ENCODE assay signal across 14 mouse cellular contexts in the genomic region with DNA sequence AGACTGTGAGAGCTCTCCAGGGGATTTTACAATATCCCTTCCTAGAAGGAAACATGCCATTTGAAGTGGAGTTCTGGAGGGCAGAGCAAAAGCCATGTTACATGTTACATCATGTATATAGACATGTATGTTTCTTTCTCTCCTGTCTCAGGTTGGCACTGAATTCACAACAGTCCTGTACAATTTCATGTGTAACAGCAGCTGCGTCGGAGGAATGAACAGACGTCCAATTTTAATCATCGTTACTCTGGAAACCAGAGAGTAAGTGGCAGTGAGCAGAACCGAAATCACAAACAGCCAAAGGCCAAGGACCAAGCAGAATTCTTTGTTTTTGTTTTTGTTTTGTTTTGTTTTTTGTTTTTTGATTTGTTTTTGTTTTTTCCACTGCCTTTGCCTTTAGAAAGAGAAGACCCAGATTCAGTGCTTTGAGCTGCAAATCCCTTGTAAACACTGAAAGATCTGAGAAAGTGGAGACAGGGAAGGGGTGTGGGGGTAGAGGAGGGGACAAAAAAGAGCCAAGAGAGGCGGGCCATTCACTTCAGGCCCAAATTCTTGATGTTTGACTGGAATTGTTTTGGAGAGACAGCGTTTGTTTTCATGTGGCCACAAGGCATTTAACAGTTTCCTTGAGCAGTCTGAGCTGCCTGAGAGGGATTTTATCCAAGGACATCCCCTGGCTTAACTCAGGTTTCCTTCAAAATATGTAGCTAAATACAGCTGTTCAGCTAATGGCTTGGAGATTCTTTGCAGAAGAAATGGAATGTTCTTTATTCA.
DNase-seq lines count a peak whose midpoint lies in the region; ATAC-seq and TF ChIP-seq lines count a peak whose summit lies in the region.
"Had no signal": no experiment of that assay in that cellular context is flagged by ENCODE, and none has a peak within 500 bp of the region (broad histone marks: within the 10 kb centered on the region; RNA-seq: fewer than 3 reads in every experiment).

No protein-coding gene starts in this region.

- no peak for TF ChIP-seq CTCF in olfactory bulb, adult 2 months (IDR thresholded peaks at IDR 0.05; ENCODE audit: insufficient read depth, low read depth, low read length)

- H3K36me3 ChIP-seq in heart, embryonic 10.5 days: no peaks in the 10 kb centered on the region

- no peaks in the 10 kb centered on the region for H3K9me3 ChIP-seq in heart, embryonic 10.5 days

- TF ChIP-seq POLR2A in olfactory bulb, adult 2 months (IDR thresholded peaks at IDR 0.05; ENCODE audit: insufficient read depth, low read depth, low read length): no peak

- WGBS in heart, embryonic 10.5 days: 73% methylated on average over 7 of the region's 7 CpGs
- 61% methylated on average over 7 of the region's 7 CpGs for WGBS in olfactory bulb, adult 2 months

- no peak for ATAC-seq in monocyte, adult 5-6 weeks (replicated peaks; ENCODE audit: insufficient number of reproducible peaks, low FRiP score, low TSS enrichment, poor library complexity, severe bottlenecking)
- ATAC-seq: inflammation-experienced regulatory T-cells, adult 6 months had no signal

- H3K4me1 ChIP-seq in heart, embryonic 10.5 days: no peaks in the 10 kb centered on the region
- no peaks in the 10 kb centered on the region for H3K4me1 ChIP-seq in olfactory bulb, adult 2 months (ENCODE audit: control insufficient read depth, insufficient read depth, low read length)

- no peaks in the 10 kb centered on the region for H3K27me3 ChIP-seq in heart, embryonic 10.5 days (ENCODE audit: insufficient read depth, poor library complexity, severe bottlenecking)

- peak; percentile 43 to 45 for DNase-seq in heart, adult 18-20 months
- DNase-seq in heart, embryonic 10.5 days (ENCODE audit: low spot score): no peak
- peak; percentile 47 for DNase-seq in ovary, adult 18-20 months (ENCODE audit: low spot score)
- no peak for DNase-seq in ovary, postnatal 14 days (ENCODE audit: low spot score)
- peak; percentile 51 for DNase-seq in fibroblast of lung, adult 2 months (ENCODE audit: low read depth)
- DNase-seq in cerebellum, postnatal 4 days (ENCODE audit: low spot score in 2 of 2): no peak
- DNase-seq: embryo, embryonic 11 days; gastrocnemius, postnatal 36 days; right cerebral cortex, postnatal 14 days had no signal

- no peak overlapping the region for H3K4me3 ChIP-seq in heart, embryonic 10.5 days
- H3K4me3 ChIP-seq in olfactory bulb, adult 2 months (ENCODE audit: insufficient read depth, low read depth, low read length): no peak overlapping the region

- no peak overlapping the region for H3K27ac ChIP-seq in heart, embryonic 10.5 days
- H3K27ac ChIP-seq in olfactory bulb, adult 2 months (ENCODE audit: insufficient read depth, low read depth, low read length): 0 out of 2 replicates have a peak overlapping the region, but pooled peaks have one; percentile 22
- H3K27ac ChIP-seq: macrophage; stomach, postnatal 0 days had no signal

Comparison
In these comparisons a context has a peak if more than half of its experiments do, and no peak if none do; other contexts are left out.
1. DNase-seq: peak in heart, adult 18-20 months (2 of 2), ovary, adult 18-20 months (single experiment) and fibroblast of lung, adult 2 months (single experiment); none in heart, embryonic 10.5 days (single experiment), ovary, postnatal 14 days (single experiment) and cerebellum, postnatal 4 days (0 of 2).